Mouse (Mus musculus) embryonic facial prominence, embryonic 10.5 days (tissue): ENCODE results near the gene Lyrm1. TPM values are rescaled to one million over a fixed set of nuclear protein-coding genes. Genes with fewer than 3 reads are reported as not detected.

ENCODE experiments used
- DNase-seq: peaks from one replicate; pipeline ENCODE4 v3.0.0-alpha.2; 2017; ENCODE audit warnings: low spot score
- H3K27ac ChIP-seq: fragments of 300-500 bp; sonication (generic); replicated peaks from 2 replicates; pipeline ENCODE4 v1.5.1; 2016; ENCODE audit warnings: mild to moderate bottlenecking
- H3K27me3 ChIP-seq: fragments of 300-500 bp; sonication (generic); replicated peaks from 2 replicates; pipeline ENCODE4 v1.6.1; 2016; ENCODE audit warnings: low read depth, mild to moderate bottlenecking; ENCODE audit not compliant: poor library complexity, severe bottlenecking
- H3K36me3 ChIP-seq: fragments of 300-500 bp; sonication (generic); replicated peaks from 2 replicates; pipeline ENCODE4 v1.6.1; 2016; ENCODE audit warnings: mild to moderate bottlenecking, moderate library complexity
- H3K4me1 ChIP-seq: fragments of 300-500 bp; sonication (generic); 2 replicates; pipeline ENCODE4 v1.6.1; 2016
- H3K4me3 ChIP-seq: fragments of 300-500 bp; sonication (generic); 2 replicates; pipeline ENCODE4 v1.5.1; 2016; ENCODE audit warnings: mild to moderate bottlenecking, moderate library complexity
- H3K9me3 ChIP-seq: fragments of 300-500 bp; sonication (generic); 2 replicates; pipeline ENCODE4 v1.6.1; 2016; ENCODE audit warnings: mild to moderate bottlenecking
- WGBS: fragments of 180-500 bp; shearing (Covaris S2); methylation state at CpG from one replicate; pipeline ENCODE4 v1.1.7; 2016; 5-methylcytosine and 5-hydroxymethylcytosine counted together
- polyA plus RNA-seq: library from polyadenylated mRNA; unstranded; fragments of >200 nt; fragmentation: Nextera tagmentation; extraction: Ambion mirVana; gene quantifications from 2 replicates; pipeline ENCODE4 v1.2.1, GENCODE M21; 2016

Lyrm1 gene
- polyA plus RNA-seq, 1 experiment from 2014 or later = 8.0 TPM

- H3K27me3 ChIP-seq = no peaks in the 10 kb centered on the region
- no peaks in the 10 kb centered on the region for H3K4me1 ChIP-seq
- no peaks in the 10 kb centered on the region for H3K9me3 ChIP-seq
- 92% methylated on average over 3 of the region's 3 CpGs for WGBS
- DNase-seq = no peak
- no peak overlapping the region for H3K27ac ChIP-seq
- H3K36me3 ChIP-seq = no peaks in the 10 kb centered on the region
- no peak overlapping the region for H3K4me3 ChIP-seq
These were observed 84.5 kb downstream of the Lyrm1 start for GRCm38 (mm10) chr7:119980170-119980569.

DNA sequence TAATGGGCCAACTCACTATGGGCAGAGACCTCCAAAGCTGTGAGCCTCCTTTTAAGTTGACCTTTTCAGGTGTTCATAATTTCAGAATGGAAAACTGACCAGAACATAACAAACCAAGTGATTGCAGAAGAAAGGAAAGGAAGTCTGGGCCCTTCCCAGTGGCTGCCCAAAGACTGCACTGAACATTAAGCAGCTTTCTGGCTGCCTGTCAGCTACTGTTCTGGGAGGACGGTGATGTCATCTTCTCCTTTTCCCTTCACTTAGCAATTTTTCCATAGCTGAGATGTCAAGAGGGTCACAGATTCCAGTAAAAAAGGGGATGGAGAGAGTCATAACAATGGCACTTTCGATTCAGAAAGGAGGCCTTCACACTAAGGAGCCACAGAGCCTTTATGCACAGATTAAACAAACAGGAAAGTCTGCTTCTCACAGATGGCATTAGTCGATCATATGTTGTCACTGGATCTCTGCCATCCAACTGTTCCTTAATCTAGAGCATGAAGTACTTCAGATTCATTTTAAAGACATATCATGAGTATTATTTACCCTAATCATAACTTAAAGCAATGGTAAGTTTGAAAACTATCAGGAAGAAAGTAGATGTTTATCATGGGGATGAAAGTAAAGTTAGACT lies 89.7 kb downstream of the Lyrm1 start:
- 79% methylated on average over 3 of the region's 3 CpGs for WGBS

DNA sequence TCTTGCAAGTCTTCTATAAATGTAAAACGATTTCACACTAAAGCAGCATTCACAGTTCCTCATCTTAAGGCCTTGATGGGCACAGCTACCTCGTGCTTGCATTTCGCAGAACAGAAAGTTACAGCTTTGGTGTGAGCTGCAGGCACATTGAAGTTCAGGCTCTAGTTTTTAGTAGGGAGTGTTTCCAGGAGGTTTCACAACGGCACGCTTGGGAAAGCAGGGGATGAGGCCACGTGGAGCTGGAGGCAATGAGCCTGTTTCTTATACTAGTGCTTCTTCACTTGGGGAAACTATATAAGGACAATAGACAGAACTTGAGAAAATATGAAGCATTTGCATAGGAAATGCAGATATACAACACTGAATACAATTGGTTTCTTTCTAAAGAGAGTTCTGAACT lies 101.4 kb downstream of the Lyrm1 start:
- no peak for DNase-seq
- WGBS = 82% methylated on average over 6 of the region's 6 CpGs
- H3K4me1 ChIP-seq = no peaks in the 10 kb centered on the region

More for the DNA sequence above, 89.7 kb downstream of the Lyrm1 start:
- no peak for DNase-seq
- no peaks in the 10 kb centered on the region for H3K27me3 ChIP-seq
- H3K36me3 ChIP-seq = no peaks in the 10 kb centered on the region
- H3K27ac ChIP-seq = no peak overlapping the region
- no peak overlapping the region for H3K4me3 ChIP-seq
- H3K4me1 ChIP-seq = no peaks in the 10 kb centered on the region
- no peaks in the 10 kb centered on the region for H3K9me3 ChIP-seq

More for the DNA sequence above, 101.4 kb downstream of the Lyrm1 start:
- no peak overlapping the region for H3K4me3 ChIP-seq
- no peaks in the 10 kb centered on the region for H3K36me3 ChIP-seq
- H3K9me3 ChIP-seq = no peaks in the 10 kb centered on the region
- H3K27me3 ChIP-seq = no peaks in the 10 kb centered on the region
- no peak overlapping the region for H3K27ac ChIP-seq

Other genes with a start within 250 kb of the Lyrm1 start
- 0.06 and 1.1 TPM in 2 replicates for gene Acsm4, start 205.8 kb upstream of the Lyrm1 start, polyA plus RNA-seq
- 105 and 107 TPM in 2 replicates for gene Thumpd1, start 175.1 kb upstream of the Lyrm1 start, polyA plus RNA-seq
- gene Acsm3, start 134.9 kb upstream of the Lyrm1 start, polyA plus RNA-seq = 0.15 TPM in 1 of 2 replicates, not detected in the other
- gene Rexo5, start 101.9 kb upstream of the Lyrm1 start, polyA plus RNA-seq = 25.5 and 27.1 TPM in 2 replicates
- gene Eri2, start 101.8 kb upstream of the Lyrm1 start, polyA plus RNA-seq = 27.4 and 28.1 TPM in 2 replicates
- gene Dcun1d3, start 437 bp downstream of the Lyrm1 start, polyA plus RNA-seq = 12.3 and 14.1 TPM in 2 replicates
- gene Dnah3, start 199.4 kb downstream of the Lyrm1 start, polyA plus RNA-seq = not detected in 2 replicates
- 26.0 and 27.8 TPM in 2 replicates for gene Tmem159, start 206.5 kb downstream of the Lyrm1 start, polyA plus RNA-seq
- gene Zp2, start 249.4 kb downstream of the Lyrm1 start, polyA plus RNA-seq = 0.06 and 0.16 TPM in 2 replicates